Mouse (Mus musculus) frontal cortex, adult (tissue): ENCODE results near the gene Msantd1.

Source experiments
- ATAC-seq: cut with Nextera tagmentation; 2 replicates; pipeline ENCODE4 v1.9.2; 2017; ENCODE audit warnings: mild to moderate bottlenecking, moderate library complexity, mixed read lengths; ENCODE audit not compliant: low TSS enrichment

Msantd1 gene

GRCm38 (mm10) chr5:34972471-34972870 is 64.7 kb downstream of the Msantd1 start:
- no peak for ATAC-seq
